In the genomic region with DNA sequence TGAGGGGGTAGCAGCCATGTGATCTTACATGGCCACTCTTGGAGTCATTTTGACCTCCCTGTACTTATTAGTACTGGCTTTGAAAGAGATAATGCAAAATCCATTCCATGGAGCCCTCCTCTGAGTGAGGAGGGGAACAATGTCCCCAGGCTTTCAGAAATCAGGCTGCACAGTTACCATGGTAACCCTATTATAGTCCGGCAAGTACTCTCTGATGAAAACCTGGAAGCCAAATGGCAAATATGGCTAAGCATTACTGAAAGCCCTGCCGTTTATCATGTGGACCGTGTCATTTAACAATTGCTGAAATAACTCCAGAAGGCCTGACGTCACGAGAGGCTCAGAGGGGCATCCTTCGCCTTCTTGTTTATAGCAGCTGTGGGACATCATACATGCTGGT, we compare ENCODE assay signal across 16 mouse cellular contexts.
DNase-seq lines count a peak whose midpoint lies in the region; ATAC-seq and TF ChIP-seq lines count a peak whose summit lies in the region.
"Had no signal": no experiment of that assay in that cellular context is flagged by ENCODE, and none has a peak within 500 bp of the region (broad histone marks: within the 10 kb centered on the region; RNA-seq: fewer than 3 reads in every experiment).

No protein-coding gene starts in this region.

- TF ChIP-seq CTCF in liver, postnatal 0 days (IDR thresholded peaks at IDR 0.05; ENCODE audit: low read depth): no peak

- WGBS in liver, embryonic 11.5 days: 91% methylated on average over 6 of the region's 6 CpGs
- 85% methylated on average over 6 of the region's 6 CpGs for WGBS in liver, postnatal 0 days (ENCODE audit: insufficient replicate concordance)
- 47% methylated on average over 6 of the region's 6 CpGs for WGBS in forebrain, embryonic 14.5 days
- 73% methylated on average over 6 of the region's 6 CpGs for WGBS in midbrain, embryonic 10.5 days
- 32% methylated on average over 6 of the region's 6 CpGs for WGBS in neural tube, embryonic 13.5 days
- WGBS in kidney, embryonic 16.5 days: 89% methylated on average over 6 of the region's 6 CpGs

- no peak overlapping the region for H3K27ac ChIP-seq in liver, embryonic 11.5 days (ENCODE audit: low read depth, low read length)
- H3K27ac ChIP-seq in liver, postnatal 0 days (ENCODE audit: low read depth): no peak overlapping the region
- peak overlapping the region; percentile 6; the same call in 1 of the 2 replicates for H3K27ac ChIP-seq in forebrain, embryonic 14.5 days (ENCODE audit: low read depth, low read length)
- 0 out of 2 replicates have a peak overlapping the region, but pooled peaks have one; percentile 39 for H3K27ac ChIP-seq in midbrain, embryonic 10.5 days (replicated peaks)
- H3K27ac ChIP-seq in neural tube, embryonic 13.5 days (replicated peaks): peak overlapping the region; percentile 38; the same call in 1 of the 2 replicates
- no peak overlapping the region for H3K27ac ChIP-seq in kidney, embryonic 16.5 days (ENCODE audit: low read length)
- H3K27ac ChIP-seq: liver, embryonic 14.5 days had no signal

- H3K4me2 ChIP-seq in liver, embryonic 11.5 days: no peak overlapping the region
- H3K4me2 ChIP-seq in liver, postnatal 0 days (ENCODE audit: low read depth, low read length): no peak overlapping the region
- no peak overlapping the region for H3K4me2 ChIP-seq in forebrain, embryonic 14.5 days (ENCODE audit: low read length)
- no peak overlapping the region for H3K4me2 ChIP-seq in neural tube, embryonic 13.5 days
- H3K4me2 ChIP-seq in kidney, embryonic 16.5 days (replicated peaks; ENCODE audit: low read depth, low read length): no peak overlapping the region

- H3K36me3 ChIP-seq in liver, embryonic 11.5 days (ENCODE audit: control insufficient read depth, insufficient read depth, low read length): no peaks in the 10 kb centered on the region
- no peaks in the 10 kb centered on the region for H3K36me3 ChIP-seq in liver, postnatal 0 days (replicated peaks; ENCODE audit: insufficient read depth, low read length)
- no peaks in the 10 kb centered on the region for H3K36me3 ChIP-seq in forebrain, embryonic 14.5 days (ENCODE audit: control insufficient read depth, insufficient read depth, low read length)
- no peaks in the 10 kb centered on the region for H3K36me3 ChIP-seq in midbrain, embryonic 10.5 days
- no peaks in the 10 kb centered on the region for H3K36me3 ChIP-seq in neural tube, embryonic 13.5 days
- no peaks in the 10 kb centered on the region for H3K36me3 ChIP-seq in kidney, embryonic 16.5 days (ENCODE audit: insufficient read depth, low read length)
- H3K36me3 ChIP-seq: heart, embryonic 12.5 days had no signal

- no peaks in the 10 kb centered on the region for H3K27me3 ChIP-seq in liver, embryonic 11.5 days (replicated peaks; ENCODE audit: control insufficient read depth, insufficient read depth, low read length)
- no peaks in the 10 kb centered on the region for H3K27me3 ChIP-seq in liver, postnatal 0 days (ENCODE audit: insufficient read depth, low read length)
- no peaks in the 10 kb centered on the region for H3K27me3 ChIP-seq in forebrain, embryonic 14.5 days (replicated peaks; ENCODE audit: control insufficient read depth, insufficient read depth, low read length)
- H3K27me3 ChIP-seq in midbrain, embryonic 10.5 days (ENCODE audit: low read depth, poor library complexity, severe bottlenecking): no peaks in the 10 kb centered on the region
- no peaks in the 10 kb centered on the region for H3K27me3 ChIP-seq in neural tube, embryonic 13.5 days
- H3K27me3 ChIP-seq in kidney, embryonic 16.5 days (ENCODE audit: insufficient read depth, low read length): no peaks in the 10 kb centered on the region
- H3K27me3 ChIP-seq: heart, embryonic 12.5 days had no signal

- H3K9ac ChIP-seq in liver, embryonic 11.5 days (ENCODE audit: low read depth, low read length): no peak overlapping the region
- H3K9ac ChIP-seq in liver, postnatal 0 days (replicated peaks): no peak overlapping the region
- H3K9ac ChIP-seq in forebrain, embryonic 14.5 days (ENCODE audit: low read length): no peak overlapping the region
- no peak overlapping the region for H3K9ac ChIP-seq in neural tube, embryonic 13.5 days
- H3K9ac ChIP-seq in kidney, embryonic 16.5 days (replicated peaks; ENCODE audit: low read length): no peak overlapping the region
- H3K9ac ChIP-seq: heart, embryonic 12.5 days; liver, embryonic 14.5 days had no signal

- H3K4me3 ChIP-seq in liver, embryonic 11.5 days (ENCODE audit: low read depth, low read length): no peak overlapping the region
- no peak overlapping the region for H3K4me3 ChIP-seq in liver, postnatal 0 days (ENCODE audit: low read depth, low read length)
- H3K4me3 ChIP-seq in forebrain, embryonic 14.5 days (ENCODE audit: low read depth, low read length): no peak overlapping the region
- H3K4me3 ChIP-seq in midbrain, embryonic 10.5 days: no peak overlapping the region
- no peak overlapping the region for H3K4me3 ChIP-seq in neural tube, embryonic 13.5 days
- H3K4me3 ChIP-seq in kidney, embryonic 16.5 days (ENCODE audit: low read length): no peak overlapping the region
- H3K4me3 ChIP-seq: heart, embryonic 12.5 days had no signal

- no peaks in the 10 kb centered on the region for H3K4me1 ChIP-seq in liver, embryonic 11.5 days (replicated peaks; ENCODE audit: control insufficient read depth, insufficient read depth, low read length)
- no peaks in the 10 kb centered on the region for H3K4me1 ChIP-seq in liver, postnatal 0 days (ENCODE audit: insufficient read depth)
- peaks cover 5% of the 10 kb centered on the region for H3K4me1 ChIP-seq in forebrain, embryonic 14.5 days (ENCODE audit: control insufficient read depth, insufficient read depth, low read length)
- H3K4me1 ChIP-seq in midbrain, embryonic 10.5 days: peaks cover 20% of the 10 kb centered on the region
- peaks cover 17% of the 10 kb centered on the region for H3K4me1 ChIP-seq in neural tube, embryonic 13.5 days (replicated peaks)
- peaks cover 4% of the 10 kb centered on the region; the same call in 1 of the 2 replicates for H3K4me1 ChIP-seq in kidney, embryonic 16.5 days (ENCODE audit: insufficient read depth, low read length)

- ATAC-seq in liver, embryonic 11.5 days (replicated peaks; ENCODE audit: low FRiP score): no peak
- ATAC-seq in liver, postnatal 0 days: no peak
- ATAC-seq in forebrain, embryonic 14.5 days: no peak
- peak; percentile 16; the same call in 1 of the 2 replicates for ATAC-seq in neural tube, embryonic 13.5 days (ENCODE audit: low read depth)
- no peak for ATAC-seq in kidney, embryonic 16.5 days (ENCODE audit: low FRiP score, low TSS enrichment)

- no peaks in the 10 kb centered on the region for H3K9me3 ChIP-seq in liver, embryonic 11.5 days (ENCODE audit: control insufficient read depth, low read length)
- H3K9me3 ChIP-seq in liver, postnatal 0 days (ENCODE audit: low read length): no peaks in the 10 kb centered on the region
- no peaks in the 10 kb centered on the region for H3K9me3 ChIP-seq in forebrain, embryonic 14.5 days (replicated peaks; ENCODE audit: control insufficient read depth, low read length)
- no peaks in the 10 kb centered on the region for H3K9me3 ChIP-seq in midbrain, embryonic 10.5 days (replicated peaks)
- no peaks in the 10 kb centered on the region for H3K9me3 ChIP-seq in neural tube, embryonic 13.5 days
- H3K9me3 ChIP-seq in kidney, embryonic 16.5 days (ENCODE audit: low read length): no peaks in the 10 kb centered on the region
- H3K9me3 ChIP-seq: heart, embryonic 12.5 days had no signal

- no peak for TF ChIP-seq EP300 in liver, postnatal 0 days (IDR thresholded peaks at IDR 0.05; ENCODE audit: low read depth)

- DNase-seq in liver, embryonic 11.5 days (ENCODE audit: low spot score): peak; percentile 11
- no peak for DNase-seq in liver, postnatal 0 days
- DNase-seq in forebrain, embryonic 14.5 days (ENCODE audit: low spot score): peak; percentile 56
- no peak for DNase-seq in midbrain, embryonic 10.5 days (ENCODE audit: low spot score)
- DNase-seq in lung, postnatal 10 days: no peak
- DNase-seq in ovary, postnatal 36 days (ENCODE audit: low spot score): no peak
- DNase-seq: adrenal gland, adult 2 months; cerebellum, adult 8-10 months; heart, postnatal 36 days; kidney, adult 11 months; kidney, postnatal 36 days; thymus, adult 2 months had no signal

Comparison
In these comparisons a context has a peak if more than half of its experiments do, and no peak if none do; other contexts are left out.
1. DNase-seq: peak in liver, embryonic 11.5 days (single experiment) and forebrain, embryonic 14.5 days (single experiment); none in liver, postnatal 0 days (single experiment), midbrain, embryonic 10.5 days (single experiment), lung, postnatal 10 days (single experiment) and ovary, postnatal 36 days (single experiment).
2. H3K27ac ChIP-seq: peak in forebrain, embryonic 14.5 days (single experiment), midbrain, embryonic 10.5 days (single experiment) and neural tube, embryonic 13.5 days (single experiment); none in liver, embryonic 11.5 days (single experiment), liver, postnatal 0 days (single experiment) and kidney, embryonic 16.5 days (single experiment).